Mouse (Mus musculus) retina, embryonic 14.5 days (tissue): ENCODE results near the gene Gm21294.
"Not testable (repeated sequence)": the region's sequence is repeated elsewhere in the genome, so short reads cannot be mapped to it uniquely, and the experiment has no call there.

Experiments used
- DNase-seq: peaks from one replicate; pipeline ENCODE4 v3.0.0-alpha.2; 2015; ENCODE audit warnings: low spot score

The Gm21294 gene

DNA sequence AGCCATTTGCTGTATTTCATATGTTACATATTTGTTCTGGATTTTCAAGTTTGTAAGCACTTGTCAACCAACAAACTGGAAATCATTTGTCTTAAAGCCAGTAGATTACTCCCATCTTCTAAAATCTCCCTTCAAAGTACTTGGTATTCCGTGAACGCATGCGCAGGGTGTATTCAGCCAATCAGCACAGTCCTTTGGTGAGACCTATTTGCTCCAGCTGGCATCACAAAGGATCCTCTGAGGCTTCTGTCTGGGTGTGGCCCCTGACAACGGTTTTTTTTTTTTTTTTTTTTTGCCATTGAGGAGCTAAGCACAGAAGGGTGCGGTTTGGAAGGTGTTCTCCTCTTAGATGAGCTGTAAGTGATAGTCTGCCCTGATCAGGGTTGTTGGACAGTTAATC is at the start of gene Gm21294:
TSS of gene Gm21294 (plus strand) at position 301 of the 400 bp plus-strand sequence.
- DNase-seq: not testable (repeated sequence)

DNA sequence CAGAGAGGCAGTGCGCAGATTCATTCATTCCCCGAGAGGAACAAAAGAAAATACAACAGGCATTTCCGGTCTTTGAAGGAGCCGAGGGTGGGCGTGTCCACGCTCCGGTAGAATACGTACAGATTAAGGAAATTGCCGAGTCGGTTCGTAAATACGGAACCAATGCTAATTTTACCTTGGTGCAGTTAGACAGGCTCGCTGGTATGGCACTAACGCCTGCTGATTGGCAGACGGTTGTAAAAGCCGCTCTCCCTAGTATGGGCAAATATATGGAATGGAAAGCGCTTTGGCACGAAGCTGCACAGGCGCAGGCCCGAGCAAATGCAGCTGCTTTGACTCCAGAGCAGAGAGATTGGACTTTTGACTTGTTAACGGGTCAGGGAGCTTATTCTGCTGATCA is 73.6 kb downstream of the Gm21294 start:
- DNase-seq: not testable (repeated sequence)
